Mouse (Mus musculus) subcutaneous adipose tissue, adult 2 months (tissue): ENCODE results near the gene Olfr420. TPM values are rescaled to one million over a fixed set of nuclear protein-coding genes. Genes with fewer than 3 reads are reported as not detected.

ENCODE experiments used
- polyA plus RNA-seq: library from polyadenylated mRNA; depleted of rRNA; stranded (reverse); fragments of >200 nt; gene quantifications from 2 replicates; pipeline ENCODE4 v1.2.3, GENCODE M21; 2012; ENCODE audit warnings: low replicate concordance; rRNA removed

Gene Olfr420
- polyA plus RNA-seq = not detected in 2 replicates

GRCm38 (mm10) chr1:174155333-174155732 is at the start of gene Olfr420:
Gene Olfr420 (plus strand): TSS chr1:174155633.

DNA sequence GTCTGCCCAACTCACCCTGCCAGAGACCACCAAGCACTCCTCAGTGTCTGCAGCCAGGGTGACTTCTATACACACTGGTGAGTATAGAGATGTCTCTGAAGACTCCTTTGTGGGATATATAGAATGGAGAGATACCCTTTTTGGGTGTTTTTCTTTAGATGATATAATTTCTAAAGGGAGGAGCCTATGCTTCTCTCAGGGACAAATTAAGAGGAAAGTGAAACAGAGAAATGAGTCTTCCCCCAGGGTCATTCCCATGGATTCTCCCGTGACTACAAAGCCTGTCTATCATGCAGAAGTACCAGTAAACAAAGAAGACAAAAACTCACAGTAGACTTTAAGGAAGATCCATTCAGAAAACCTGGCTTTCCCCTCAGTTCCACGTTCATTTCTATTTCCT is 34.4 kb upstream of the Olfr420 start, which contains the start of gene Olfr231:
Gene Olfr231, minus strand, starts transcription at position 101 of the 400 bp plus-strand sequence.

GRCm38 (mm10) chr1:174131217-174131616 is 24.2 kb upstream of the Olfr420 start, which contains the start of gene Olfr424:
Gene Olfr424 (plus strand): TSS chr1:174131517.

DNA sequence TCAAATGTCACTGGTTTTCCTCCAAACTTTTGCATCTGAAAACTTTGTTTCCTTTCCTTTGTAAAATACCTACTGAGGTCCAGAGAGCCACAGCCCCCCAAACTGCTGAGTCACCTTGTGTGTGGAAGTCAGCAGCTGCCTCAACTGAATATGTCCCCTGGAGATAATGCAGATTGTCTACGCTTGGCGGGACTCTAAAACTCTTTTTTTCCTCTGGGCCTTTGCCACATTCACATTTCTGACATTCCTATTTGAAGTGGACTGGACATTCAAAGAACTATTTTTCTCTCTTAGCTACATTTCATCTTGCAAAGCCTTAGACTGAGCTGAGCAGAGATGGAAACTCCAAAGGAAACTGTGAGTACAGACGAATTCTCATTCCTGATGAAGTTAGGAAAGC is 17.2 kb downstream of the Olfr420 start, which contains the start of gene Spta1:
Gene Spta1, plus strand, starts transcription at position 172 of the 400 bp plus-strand sequence.

Other genes starting within 250 kb of the Olfr420 start
- 2.6 and 3.2 TPM in 2 replicates for gene Ifi211, start 242.6 kb upstream of the Olfr420 start, polyA plus RNA-seq
- gene Mndal, start 213.1 kb upstream of the Olfr420 start, polyA plus RNA-seq = 7.7 TPM in 2 replicates
- 14.8 and 22.6 TPM in 2 replicates for gene Ifi203, start 213.0 kb upstream of the Olfr420 start, polyA plus RNA-seq
- 1.3 TPM in 1 of 2 replicates, not detected in the other for gene Ifi202b, start 172.9 kb upstream of the Olfr420 start, polyA plus RNA-seq
- gene Ifi205, start 123.8 kb upstream of the Olfr420 start, polyA plus RNA-seq = 4.1 and 7.4 TPM in 2 replicates
- gene Olfr433, start 114.9 kb upstream of the Olfr420 start, polyA plus RNA-seq = 0.17 and 0.27 TPM in 2 replicates
- 0.21 TPM in 1 of 2 replicates, not detected in the other for gene Olfr432, start 106.4 kb upstream of the Olfr420 start, polyA plus RNA-seq
- not detected in 2 replicates for gene Olfr430, start 89.0 kb upstream of the Olfr420 start, polyA plus RNA-seq
- gene Olfr429, start 71.3 kb upstream of the Olfr420 start, polyA plus RNA-seq = not detected in 2 replicates
- not detected in 2 replicates for gene Olfr427, start 58.7 kb upstream of the Olfr420 start, polyA plus RNA-seq
- not detected in 2 replicates for gene Olfr231, start 34.5 kb upstream of the Olfr420 start, polyA plus RNA-seq
- gene Olfr424, start 24.1 kb upstream of the Olfr420 start, polyA plus RNA-seq = not detected in 2 replicates
- gene Spta1, start 17.1 kb downstream of the Olfr420 start, polyA plus RNA-seq = 0.01 and 0.03 TPM in 2 replicates
- not detected in 2 replicates for gene Olfr419, start 96.4 kb downstream of the Olfr420 start, polyA plus RNA-seq
- not detected in 2 replicates for gene Mptx1, start 174.9 kb downstream of the Olfr420 start, polyA plus RNA-seq
- gene Olfr417, start 209.5 kb downstream of the Olfr420 start, polyA plus RNA-seq = not detected in 2 replicates
- not detected in 2 replicates for gene Olfr248, start 235.4 kb downstream of the Olfr420 start, polyA plus RNA-seq